Mouse (Mus musculus) left cerebral cortex, adult 6 months (tissue): ENCODE measurements around the gene Pcgf5. TPM values are rescaled to one million over a fixed set of nuclear protein-coding genes. Genes with fewer than 3 reads are reported as not detected.

Experiments used
- long read RNA-seq, 2 experiments: library from polyadenylated mRNA; unstranded; transcript quantifications; one replicate each; pipeline ENCODE4 v2.0.0; 2019 to 2020
- polyA plus RNA-seq: library from polyadenylated mRNA; unstranded; fragments of <200 nt; fragmentation: Nextera tagmentation; gene quantifications from 2 replicates; pipeline ENCODE4 v1.2.3, GENCODE M21; 2021

Gene Pcgf5
- polyA plus RNA-seq = 11.7 and 20.2 TPM in 2 replicates
- long read RNA-seq, experiment 1, full-length matches to known transcripts = 35 of 79 reads
- long read RNA-seq, experiment 1, partial matches to known transcripts = 9 of 79 reads
- long read RNA-seq, experiment 1, other reads (novel, unspliced or antisense) = 35 of 79 reads
- long read RNA-seq, experiment 2, full-length matches to known transcripts = 7 of 21 reads
- long read RNA-seq, experiment 2, partial matches to known transcripts = 2 of 21 reads
- long read RNA-seq, experiment 2, other reads (novel, unspliced or antisense) = 12 of 21 reads

GRCm38 (mm10) chr19:36348161-36348800, at the start of gene Pcgf5:
Gene Pcgf5 (plus strand): TSS chr19:36348309.

Other genes with a start within 250 kb of the Pcgf5 start
- gene Ankrd1, start 228.2 kb upstream of the Pcgf5 start, polyA plus RNA-seq = not detected in 2 replicates
- 2.0 and 7.9 TPM in 2 replicates for gene Hectd2, start 206.3 kb downstream of the Pcgf5 start, polyA plus RNA-seq